Mouse (Mus musculus) mouse embryonic stem cell (cell line): ENCODE results near the gene Snapc3.

ENCODE experiments used
- in situ Hi-C, 2 experiments: fragments of 300-500 bp; cut with MboI; formaldehyde crosslinking; loops; 1 replicate in 1 of 2; 3 replicates in 1 of 2; pipeline ENCODE4 v1.14.3; 2019 to 2020; ENCODE audit warnings: low sequenced_read_pairs in 2 of 2, low pct_unique_long_range_greater_than_20kb in 1 of 2, mixed read lengths in 1 of 2; ENCODE audit not compliant: unreplicated experiment in 1 of 2

Gene Snapc3

DNA sequence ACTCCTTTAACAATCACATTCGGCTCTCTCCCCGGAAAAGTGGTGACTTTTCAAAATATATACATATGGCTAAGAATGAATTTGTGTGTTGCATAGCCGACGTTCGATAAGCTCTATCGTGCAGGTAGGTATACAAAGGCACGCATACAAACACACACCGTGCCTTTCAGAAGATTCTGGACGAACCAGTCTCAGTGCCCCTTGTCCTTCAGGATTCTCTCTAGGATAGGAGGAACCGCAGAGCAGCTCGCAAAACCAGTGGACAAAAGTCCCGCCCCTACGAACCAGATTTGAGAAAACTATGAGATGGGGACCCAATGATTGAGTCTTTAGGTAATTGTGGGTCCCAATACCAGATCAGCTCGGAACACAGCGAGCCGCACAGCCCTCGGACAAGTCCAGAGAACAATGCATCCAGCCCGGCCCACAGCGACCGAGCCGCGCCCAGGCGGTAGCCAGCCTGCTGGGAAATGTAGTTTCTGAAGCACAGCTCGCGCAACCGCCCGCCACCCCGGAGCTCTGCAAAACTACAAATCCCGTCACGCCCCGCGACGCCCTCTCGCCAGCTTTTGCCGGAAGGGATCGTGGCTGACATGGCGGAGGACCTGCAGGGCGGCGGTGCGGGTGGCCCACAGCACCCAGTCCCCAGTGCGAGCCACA is at the start of gene Snapc3:
Snapc3 (plus strand) TSS at position 565 of the 660 bp plus-strand sequence.
- in situ Hi-C loops: no loop called here

DNA sequence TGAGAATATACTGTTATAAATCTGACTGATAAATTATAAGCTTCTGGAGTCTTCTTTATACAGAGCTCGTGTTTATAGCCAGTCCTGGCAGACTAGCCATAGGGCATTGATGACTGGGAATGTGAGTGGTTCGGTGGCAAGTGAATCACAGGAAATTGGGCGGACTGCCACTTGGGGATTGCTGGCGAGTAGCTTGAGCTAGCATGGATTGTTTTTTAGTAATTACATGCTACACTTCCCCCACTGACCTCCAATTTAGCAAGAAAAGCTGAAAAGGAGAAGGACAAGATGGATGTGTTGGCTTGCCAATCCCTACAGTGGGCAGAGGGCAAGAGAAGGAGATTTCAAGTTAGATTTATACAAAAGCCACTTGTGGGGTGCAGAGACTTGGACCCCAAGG is 44.1 kb upstream of the Snapc3 start:
- in situ Hi-C loops: no loop called here

DNA sequence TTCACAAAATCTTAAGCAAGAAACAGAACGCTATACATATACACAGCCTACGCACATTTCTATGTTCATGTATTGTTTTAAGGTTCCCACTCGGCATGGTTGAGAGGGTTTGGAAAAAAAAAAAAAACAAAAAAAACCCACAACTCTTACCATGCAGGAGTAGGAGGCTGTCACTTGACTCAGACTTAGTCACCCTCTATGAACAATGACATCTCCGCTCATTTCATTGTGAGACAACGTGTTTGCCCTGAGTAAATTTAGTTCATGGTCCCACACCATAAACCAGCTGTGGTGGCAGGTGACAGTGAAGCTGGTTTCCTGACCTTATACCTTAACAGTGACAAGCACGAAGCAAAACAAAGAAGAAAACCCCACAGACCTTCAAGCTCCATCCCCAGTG is 41.9 kb upstream of the Snapc3 start:
- in situ Hi-C loops: no loop called here

- in situ Hi-C loops: no loop called here
These were observed 41.0 kb upstream of the Snapc3 start for GRCm38 (mm10) chr4:83376461-83377015.

DNA sequence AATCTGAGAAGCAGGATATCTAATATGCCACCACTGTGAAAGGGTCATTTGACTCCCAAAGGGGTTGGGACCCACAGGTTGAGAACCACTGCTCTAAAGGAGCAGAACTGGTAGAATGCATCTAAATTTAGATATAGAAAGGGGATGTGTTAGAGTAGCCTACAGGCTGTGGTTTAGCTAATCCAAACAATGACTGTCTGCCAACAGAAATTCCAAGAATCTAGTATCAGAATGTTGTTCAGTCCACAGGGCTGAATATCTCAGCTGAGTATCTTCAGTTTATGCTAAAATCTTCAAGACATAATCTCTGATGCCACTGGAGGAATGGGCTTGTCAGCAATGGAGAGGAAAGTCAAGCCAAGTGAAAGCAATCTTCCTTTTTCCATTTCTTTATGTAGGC is 38.5 kb upstream of the Snapc3 start:
- in situ Hi-C loops: no loop called here

- in situ Hi-C loops: no loop called here
These were observed 37.8 kb upstream of the Snapc3 start for GRCm38 (mm10) chr4:83379746-83380145.

GRCm38 (mm10) chr4:83380266-83380665 is 37.3 kb upstream of the Snapc3 start:
- in situ Hi-C loops: no loop called here

DNA sequence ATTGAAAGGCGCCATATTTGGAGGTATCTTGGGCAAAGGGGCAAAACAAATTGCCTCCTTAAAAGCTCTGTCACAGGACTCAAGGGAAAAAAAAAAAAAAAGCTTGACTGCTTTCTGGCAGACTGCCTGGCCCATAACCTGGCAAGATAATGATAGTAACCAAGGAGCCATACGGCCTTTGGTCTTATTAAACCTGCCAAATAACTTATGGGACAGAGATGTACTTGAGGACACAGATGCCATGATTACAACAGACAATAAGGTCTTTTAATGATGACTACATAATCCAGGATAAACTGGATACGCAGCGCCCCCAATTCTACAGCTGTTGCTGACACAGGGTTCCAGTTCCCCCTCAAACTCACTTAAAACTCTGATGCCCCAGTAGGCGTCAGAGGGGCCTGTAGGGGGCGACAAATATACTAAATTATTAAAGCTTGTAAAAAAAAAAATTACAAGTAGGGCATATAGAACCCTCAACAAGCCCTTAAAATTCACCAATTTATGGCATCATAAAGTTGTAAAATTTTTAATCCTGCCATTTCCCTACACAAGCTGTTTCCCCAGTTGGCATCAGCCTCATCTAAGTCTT is 33.5 kb upstream of the Snapc3 start:
- in situ Hi-C loops: no loop called here

DNA sequence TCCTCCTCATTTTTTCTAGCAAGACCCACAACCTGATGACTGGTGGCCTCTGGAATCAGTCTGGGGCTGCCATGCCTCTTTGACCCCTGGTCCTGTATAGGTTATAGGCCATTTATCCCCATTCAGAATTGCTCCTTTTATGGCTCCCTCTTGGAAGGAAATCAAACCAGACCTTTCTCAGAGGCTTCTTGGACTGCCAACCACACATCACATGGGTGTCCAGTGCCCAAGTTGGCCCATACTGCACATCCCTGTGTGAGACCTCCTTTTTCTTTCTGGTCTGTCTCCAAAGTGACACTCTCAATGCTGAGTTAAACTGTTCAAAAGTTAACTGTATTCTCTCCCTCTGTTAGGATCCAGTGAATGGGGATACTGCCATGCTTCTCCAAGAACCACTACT is 32.4 kb upstream of the Snapc3 start:
- in situ Hi-C loops: no loop called here

DNA sequence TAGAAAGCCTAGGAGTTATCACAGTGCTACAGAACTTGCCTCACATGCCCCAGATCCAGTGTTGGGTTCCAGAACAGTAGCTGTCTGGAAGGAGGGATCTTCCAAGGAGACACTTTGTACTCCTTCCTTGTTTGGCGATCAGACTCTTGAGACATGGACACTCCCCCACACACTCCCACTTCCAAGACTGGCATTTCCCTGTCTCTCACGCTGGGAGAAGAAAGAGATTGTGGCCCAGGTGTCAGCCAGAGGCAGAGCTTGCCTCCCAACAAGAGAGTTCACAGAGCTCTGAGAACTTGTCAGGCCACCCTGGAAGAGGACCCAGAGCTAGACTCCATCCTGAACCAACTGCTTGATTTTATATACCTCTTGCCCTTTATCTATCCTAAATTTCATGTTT is 27.0 kb upstream of the Snapc3 start:
- in situ Hi-C loops: no loop called here

DNA sequence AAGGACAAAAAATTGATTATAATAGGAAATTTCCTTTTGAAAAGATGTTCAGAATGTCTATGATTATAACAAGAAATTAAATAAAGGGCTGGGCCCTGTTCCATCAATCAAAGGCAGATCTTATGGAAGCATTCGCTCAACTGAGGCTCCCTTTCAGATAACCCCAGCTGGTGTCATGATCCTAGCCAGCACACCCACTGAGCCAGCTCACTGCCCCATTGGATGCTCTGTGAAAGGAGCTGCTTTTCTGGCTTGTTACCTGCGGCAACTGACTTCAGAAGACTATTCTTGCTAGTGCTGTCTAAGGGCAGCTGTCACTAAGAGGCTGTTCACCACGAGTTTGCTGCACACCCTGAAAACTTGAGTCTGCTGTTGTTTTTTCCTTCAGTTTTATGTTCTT is 25.6 kb upstream of the Snapc3 start:
- in situ Hi-C loops: no loop called here

GRCm38 (mm10) chr4:83393733-83394132 is 23.8 kb upstream of the Snapc3 start:
- in situ Hi-C loops: no loop called here

DNA sequence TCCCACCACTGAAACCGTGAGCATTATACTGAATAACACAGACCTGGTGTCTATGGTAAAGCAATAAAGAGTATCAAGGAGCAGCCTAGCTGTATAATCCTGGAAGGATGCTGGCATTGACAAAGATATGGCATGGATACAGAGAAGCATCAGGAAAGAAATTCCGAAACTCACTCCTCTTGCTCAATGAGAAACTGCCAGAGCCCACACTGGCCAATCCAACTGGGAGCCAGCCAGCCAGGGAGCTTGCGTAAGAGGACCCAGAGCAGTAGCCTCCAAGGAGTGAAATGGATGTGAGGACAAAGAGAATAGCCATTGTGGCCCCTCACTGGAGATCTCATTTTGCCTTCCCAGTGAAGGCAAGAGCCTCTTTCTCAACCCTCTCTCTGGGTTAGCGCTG is 21.2 kb upstream of the Snapc3 start:
- in situ Hi-C loops: no loop called here

DNA sequence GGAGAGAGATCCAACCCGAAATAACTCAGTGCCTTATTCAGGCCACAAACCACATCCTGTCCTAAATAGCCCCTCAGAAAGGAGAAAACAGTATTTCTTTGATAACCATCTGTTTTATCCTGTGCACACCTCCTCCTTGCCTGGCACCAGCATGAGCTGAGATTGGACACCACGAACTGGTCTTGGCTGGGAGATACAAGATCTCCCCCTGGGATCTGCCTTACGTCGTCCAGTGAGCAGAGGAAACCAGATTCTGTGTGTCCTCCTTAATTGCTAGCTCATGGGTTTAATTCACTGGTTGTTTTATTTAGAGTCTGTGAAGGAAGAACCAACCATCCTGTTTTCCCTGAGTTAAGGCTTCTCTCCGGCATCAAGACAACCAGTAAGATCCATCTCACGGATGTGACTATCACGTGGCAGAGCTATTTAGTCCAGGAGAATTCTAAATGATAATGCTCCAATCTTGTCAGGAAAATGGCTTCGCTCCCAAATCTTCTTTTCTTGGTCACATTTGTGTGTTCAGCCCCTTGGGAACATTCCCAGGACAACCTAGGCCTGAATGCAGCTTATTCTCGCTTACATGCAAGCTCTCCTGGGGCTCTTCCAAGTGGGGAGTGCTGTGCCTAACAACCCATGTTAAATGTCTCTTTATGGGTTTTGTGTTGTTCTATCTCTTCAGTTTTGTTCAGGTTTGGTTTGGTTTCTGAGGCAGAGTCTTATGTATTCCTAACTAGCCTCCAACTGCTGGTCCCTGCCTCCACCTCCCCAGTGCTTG is 20.3 kb upstream of the Snapc3 start:
- in situ Hi-C loops: no loop called here

- in situ Hi-C loops: no loop called here
These were observed 19.0 kb upstream of the Snapc3 start for GRCm38 (mm10) chr4:83398527-83398926.

DNA sequence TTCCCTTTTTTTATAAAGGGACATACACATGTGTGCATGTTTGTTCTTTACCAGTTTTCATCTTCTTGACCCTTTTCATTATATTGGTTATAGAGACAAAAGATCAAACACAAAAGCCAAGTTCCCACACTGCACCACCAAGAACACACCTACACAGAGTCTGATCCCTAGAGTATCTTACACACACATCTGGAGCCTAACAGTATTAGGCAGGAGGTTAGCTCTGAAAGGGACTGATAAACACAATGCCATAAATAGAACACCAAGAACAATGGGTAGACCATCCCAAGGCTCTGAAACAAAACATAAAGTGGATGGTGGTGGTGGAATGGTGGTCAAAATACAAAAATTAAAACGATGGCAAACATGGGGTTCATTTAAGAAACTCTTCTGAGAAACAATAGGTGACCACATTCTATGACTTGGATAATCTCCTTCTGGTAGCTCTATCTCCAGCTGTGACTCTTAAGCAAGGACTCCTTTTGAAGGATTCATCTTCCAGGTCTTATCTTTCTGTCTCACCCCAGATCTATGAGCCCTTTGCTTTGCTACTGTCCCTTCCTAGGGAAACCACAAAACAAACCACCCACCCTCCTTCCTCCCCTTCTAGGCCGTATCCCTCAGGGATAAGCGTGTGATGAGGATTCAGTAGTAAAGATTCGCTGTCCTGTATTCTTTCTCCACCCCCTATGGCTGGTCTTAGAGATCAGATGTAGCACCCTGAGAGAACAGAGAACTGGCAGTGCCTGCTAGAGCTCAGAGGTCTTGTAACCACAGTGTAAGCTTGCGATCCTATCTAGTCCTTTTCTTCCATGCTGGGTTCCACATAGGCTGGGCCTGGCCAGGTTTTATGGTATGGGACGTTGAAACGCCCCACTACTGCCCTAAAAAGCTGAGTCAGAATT is 16.6 kb upstream of the Snapc3 start:
- in situ Hi-C loops: no loop called here

DNA sequence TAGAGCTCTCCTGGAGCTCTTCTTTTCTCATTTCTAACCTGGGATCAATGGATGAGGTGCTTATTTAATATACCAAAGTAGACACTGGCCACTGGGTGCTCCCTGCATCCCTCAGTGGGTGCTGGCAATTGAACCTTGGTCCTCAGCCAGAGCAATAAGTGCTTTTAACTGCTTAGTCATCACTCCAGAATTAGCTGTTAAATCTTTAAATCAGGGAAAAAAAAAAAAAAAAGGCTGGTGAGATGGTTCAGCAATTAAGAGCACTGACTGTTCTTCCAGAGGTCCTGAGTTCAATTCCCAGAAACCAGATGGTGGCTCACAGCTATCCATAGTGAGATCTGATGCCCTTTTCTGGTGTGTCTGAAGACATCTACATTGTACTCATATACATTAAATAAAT is 15.8 kb upstream of the Snapc3 start:
- in situ Hi-C loops: no loop called here

DNA sequence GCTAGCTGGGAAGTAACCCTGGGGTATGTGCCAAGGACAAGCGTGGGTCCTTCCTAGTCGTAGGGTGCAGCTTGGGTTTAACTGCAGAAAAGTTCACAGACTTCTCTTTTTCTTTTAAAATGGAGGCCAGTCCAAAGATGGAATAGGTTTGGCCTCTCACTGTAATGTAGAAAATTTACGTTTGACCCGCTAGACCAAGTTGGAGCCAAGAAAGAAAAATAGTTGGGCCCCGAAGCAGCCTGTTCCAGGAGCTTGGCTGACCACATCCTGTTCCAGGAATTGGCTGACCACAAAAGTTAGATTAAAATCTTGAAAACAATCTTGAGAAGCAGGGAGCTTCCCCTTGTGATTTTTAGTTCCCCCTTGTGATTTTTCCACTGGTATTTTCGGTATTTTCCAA is 9.8 kb upstream of the Snapc3 start:
- in situ Hi-C loops: no loop called here
